Mouse (Mus musculus): ENCODE measurements around the gene Grtp1.

- peak; percentile 25; the same call in 1 of the 2 replicates for TF ChIP-seq CTCF (IDR thresholded peaks at IDR 0.05; ENCODE audit: low read depth)
- no peak for TF ChIP-seq EP300 (IDR thresholded peaks at IDR 0.05; ENCODE audit: low read depth)
Measured at GRCm38 (mm10) chr8:13203472-13203871, 3.1 kb upstream of the Grtp1 start.
